Mouse (Mus musculus): ENCODE measurements around the gene Ikzf4.
"Not testable (repeated sequence)": the region's sequence is repeated elsewhere in the genome, so short reads cannot be mapped to it uniquely, and the experiment has no call there.

Ikzf4 gene

DNA sequence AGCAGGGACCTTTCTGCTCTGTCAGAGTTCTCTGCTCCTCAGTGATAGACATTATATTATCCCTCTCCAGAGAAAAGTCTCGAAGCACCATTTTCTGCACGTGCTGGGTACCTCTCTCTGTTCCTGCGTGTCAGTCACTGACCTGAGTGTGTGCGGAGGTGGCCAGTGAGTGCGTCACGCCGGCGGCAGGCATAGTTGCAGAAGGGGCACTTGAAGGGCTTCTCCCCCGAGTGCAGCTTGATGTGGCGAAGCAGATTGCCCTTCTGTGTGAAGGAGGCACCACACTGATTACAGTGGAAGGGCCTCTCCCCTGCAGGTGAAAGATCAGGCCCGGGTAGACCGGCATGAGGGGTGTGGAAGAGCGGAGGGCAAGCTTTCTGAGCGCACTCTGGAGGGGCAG is 5.8 kb downstream of the Ikzf4 start:
- in situ Hi-C loops (cut with MboI): no loop called here

DNA sequence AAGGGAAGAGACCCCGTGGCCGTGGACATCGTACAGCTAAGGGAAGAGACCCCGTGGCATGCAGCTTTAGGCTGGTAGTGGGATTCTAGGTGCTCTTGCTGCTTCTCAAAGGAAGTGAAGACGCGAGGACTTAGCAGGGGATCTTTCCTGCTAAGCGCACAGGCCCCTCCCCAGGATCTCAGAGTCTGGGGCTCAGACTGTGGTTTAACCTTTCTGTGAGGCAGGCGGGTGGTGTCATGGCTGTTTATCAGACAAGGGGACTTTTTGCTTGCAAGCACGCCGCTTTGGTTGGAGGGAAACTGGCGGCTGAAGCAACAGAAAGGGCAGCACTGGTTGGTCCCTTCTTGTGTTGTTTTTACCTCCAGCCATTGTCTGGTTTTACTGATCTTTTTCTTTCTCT is 8.8 kb downstream of the Ikzf4 start:
- in situ Hi-C loops (cut with MboI): no loop called here

DNA sequence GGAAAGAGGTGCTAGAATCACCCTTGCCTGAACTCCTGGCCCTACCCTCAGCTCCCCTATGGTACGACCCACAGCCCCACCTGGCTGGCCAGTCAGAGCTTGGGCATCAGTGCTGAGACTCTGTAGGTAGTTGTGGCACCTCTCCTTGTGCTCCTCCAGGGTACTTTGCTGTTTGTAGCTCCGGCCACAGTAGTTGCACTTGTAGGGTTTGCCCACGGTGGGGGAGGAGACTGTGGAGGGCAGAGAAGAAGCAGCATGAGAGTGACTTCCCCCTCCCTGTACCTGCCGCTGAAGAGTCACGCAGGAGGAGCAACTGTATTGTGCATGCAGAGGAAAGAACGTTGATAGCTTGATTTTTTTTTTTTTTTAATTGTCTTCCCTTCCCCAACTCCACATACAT is 9.2 kb downstream of the Ikzf4 start:
- in situ Hi-C loops (cut with MboI): no loop called here

DNA sequence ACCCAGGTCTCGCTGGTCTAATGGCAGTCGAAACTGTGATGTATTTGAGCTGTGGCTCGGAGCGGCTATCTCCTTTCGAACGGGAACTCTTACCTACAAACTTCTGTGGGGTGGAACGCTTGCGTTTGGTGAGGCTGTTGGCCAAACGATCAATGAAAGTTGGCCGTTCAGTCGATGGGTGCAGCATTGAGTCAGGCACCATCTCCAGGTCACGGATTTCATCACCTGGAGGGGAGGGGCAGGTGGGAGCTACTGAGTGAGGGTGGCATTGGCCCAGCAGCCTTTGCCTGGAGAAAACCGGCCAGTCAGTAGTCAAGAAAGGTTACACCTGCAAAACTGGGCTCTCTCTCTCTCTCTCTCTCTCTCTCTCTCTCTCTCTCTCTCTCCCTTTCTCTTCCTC is 10.1 kb downstream of the Ikzf4 start:
- in situ Hi-C loops (cut with MboI): no loop called here

DNA sequence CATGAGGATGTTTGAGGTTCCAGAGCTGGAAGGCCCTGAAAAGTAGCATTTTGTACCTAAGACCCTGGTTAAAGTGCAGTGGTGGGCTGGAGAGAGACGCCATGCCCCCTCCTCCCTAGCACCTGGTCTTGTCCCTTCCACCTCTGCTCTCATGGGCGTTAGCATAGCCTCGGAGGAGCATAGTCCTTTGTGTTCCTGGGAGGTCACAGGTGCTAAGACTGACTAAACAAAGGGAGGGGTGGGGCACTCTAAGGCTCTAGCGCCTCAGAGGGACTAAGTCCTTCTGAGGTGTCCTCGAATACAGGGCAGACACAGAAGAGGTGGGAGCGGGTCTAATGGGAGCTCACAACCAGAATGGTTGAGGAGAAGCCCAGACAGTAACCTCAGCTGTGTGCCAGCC is 14.2 kb downstream of the Ikzf4 start:
- in situ Hi-C loops (cut with MboI): no loop called here

DNA sequence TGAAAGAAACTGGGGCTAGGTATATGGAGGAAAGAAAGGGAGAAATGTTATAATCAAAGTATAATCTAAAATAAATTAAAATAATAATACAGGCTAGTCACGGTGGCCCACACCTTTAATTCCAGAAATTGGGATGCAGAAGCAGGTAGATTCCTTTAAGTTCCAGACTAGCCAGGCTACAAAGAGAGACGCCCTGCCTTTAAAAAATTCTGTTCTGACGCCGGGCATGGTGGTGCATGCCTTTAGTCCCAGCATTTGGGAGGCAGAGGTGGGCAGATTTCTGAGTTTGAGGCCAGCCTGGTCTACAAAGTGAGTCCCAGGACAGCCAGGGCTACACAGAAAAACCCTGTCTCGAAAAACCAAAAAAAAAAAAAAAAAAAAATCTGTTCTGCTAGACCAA is 15.5 kb downstream of the Ikzf4 start:
- in situ Hi-C loops (cut with MboI): not testable (repeated sequence)

DNA sequence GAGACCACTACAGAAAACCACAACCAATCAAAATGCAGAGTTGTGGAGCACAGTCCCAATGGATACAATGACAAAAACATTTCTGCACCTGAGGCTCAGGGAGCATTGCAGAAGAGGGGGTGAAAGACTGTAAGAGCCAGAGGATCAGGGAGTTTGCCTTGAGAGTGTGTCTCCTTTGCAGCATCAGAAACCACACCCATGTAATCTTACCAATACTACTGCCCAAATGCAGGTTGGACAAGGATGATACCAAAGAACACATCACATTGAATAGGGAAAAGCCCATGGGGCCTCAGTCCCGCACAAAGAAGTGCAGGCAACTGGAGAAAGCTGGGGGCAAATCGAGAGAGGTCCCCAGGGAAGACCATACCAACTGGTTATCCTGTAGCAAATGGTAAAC is 16.0 kb downstream of the Ikzf4 start:
- in situ Hi-C loops (cut with MboI): no loop called here

DNA sequence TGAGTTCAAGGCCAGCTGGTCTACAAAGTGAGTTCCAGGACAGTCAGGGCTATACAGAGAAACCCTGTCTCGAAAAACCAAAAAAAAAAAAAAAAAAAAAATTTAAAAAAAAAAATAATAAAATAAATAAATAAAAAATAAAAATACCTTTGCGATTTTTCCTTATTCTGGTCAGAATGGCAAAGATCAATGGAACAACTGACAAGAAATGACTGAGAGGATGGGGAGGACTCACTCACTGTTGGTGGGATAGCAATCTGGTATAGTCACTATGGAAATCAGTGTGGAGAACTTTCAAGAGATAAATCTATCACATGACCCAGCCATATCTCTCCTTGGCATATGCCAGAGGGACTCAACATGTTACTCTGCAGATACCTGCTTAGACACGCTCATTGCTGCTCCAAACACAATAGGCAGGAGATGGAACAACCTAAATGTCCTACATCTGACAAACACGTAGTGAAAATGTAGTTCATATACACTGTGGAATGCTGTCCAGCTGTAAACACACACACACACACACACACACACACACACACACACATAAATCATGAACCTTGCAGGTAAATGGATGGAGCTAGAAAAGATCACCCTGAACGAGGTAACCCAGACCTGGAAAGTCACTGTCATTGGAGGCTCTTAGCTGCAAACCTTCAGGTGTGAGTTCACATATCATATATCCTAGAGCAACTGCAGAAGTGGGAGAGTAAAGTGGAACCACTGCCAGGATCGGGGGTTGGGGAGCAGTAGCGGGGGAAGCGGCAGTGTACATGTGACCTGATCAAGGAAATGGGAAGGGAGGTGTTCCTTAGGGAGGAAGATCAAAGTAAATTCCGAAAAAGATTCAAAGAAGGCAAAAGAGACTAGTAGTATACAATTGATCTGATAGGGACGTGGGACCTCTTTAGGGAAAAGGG is 18.1 kb downstream of the Ikzf4 start:
- in situ Hi-C loops (cut with MboI): no loop called here

DNA sequence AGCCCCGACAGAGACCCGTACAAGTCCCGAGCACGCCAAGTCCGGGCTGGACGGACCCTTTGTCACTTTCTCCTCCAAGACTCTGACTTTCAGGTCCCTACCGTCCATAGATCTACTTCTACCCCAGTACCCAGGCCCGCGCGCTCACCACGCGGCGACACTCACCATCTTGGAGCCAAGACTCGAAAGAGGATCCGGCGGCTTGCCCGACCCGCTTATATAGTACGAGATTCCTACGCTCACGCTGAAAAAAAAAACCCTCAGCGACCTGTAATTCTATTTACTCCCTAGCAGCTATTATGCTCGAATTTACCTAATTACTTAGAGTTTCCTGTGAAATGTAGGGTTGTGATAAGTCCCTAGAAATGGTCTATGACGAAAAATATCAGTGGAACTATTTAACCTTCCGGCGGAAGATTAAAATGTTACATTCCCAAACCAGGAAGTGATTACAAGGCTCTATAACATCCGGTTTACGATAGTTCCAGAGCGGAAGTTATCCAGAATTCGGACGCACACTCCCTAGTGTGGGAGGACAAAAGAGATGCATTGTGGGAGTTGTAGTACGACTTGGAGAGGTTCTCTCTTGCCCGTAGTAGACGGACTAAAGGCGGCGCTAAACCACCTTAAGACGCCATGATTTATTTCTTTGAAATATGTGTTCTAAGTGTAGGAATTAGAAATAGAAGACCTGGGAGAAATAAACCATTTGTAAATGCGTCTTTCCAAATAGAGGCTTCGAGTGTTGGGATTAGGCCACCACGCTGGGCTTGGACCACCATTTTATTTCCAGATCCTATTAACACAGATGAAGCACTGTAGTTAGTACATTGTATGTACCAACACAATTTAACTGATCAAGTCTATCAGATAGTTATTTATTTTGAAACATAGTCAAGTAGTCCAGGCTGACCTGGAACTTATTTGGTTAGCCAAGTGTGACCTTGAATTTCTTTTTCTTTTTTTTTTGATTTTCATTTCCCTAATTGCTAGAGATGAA is 19.2 kb downstream of the Ikzf4 start, which contains the start of gene Rps26:
Gene Rps26 (minus strand): TSS at position 437 of the 1,000 bp plus-strand sequence.
- in situ Hi-C loops (cut with MboI): no loop called here

DNA sequence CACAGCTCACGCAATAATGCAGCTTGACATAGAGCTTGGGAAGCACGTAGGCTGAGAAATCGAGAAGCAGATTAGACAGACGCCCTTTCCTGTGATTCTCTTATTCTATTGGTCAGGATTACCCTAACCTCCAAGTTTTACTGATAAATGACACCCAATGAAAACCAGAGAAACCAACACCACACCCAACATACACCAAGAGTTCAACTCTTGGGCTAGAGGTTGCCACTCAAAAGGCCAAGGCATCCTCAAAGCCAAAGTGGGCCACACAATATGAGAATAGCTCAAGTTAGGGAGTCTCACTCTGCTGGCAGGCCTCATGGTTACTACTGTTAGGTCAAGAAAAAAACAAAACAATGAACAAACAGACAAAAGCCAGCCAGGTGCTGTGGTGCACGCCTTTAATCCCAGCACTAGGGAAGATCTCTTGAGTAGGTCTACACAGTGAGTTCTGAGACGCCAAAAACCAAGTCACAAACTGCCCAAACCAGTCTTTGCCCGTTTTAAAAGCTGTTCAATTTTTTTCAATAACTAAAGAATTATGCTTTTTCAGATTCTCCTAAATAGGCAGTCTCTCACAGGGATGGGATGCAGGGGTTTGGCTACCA is 20.4 kb downstream of the Ikzf4 start:
- in situ Hi-C loops (cut with MboI): no loop called here

DNA sequence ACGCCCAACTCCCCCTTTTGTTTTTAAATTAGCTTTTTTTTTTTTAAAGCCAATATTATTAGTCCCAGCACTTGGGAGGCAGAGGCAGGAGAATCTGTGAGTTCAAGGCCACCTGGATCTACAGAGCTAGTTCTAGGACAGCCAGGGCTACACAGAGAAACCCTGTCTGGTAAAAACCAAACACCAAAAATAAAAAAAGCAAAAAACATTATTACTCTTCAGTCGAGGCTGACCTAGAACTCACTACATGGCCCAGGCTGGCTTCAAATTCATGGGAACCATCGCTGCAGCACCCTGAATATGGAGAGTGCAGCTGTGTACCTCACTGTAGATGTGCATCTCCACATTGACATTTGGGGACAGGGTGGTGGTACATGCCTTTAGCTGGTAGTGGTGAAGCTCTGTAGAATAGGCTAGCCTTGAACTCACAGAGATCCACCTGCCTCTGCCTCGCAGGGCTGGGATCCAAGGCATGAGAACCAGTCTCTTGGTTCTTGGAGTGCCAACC is 22.6 kb downstream of the Ikzf4 start:
- in situ Hi-C loops (cut with MboI): not testable (repeated sequence)

DNA sequence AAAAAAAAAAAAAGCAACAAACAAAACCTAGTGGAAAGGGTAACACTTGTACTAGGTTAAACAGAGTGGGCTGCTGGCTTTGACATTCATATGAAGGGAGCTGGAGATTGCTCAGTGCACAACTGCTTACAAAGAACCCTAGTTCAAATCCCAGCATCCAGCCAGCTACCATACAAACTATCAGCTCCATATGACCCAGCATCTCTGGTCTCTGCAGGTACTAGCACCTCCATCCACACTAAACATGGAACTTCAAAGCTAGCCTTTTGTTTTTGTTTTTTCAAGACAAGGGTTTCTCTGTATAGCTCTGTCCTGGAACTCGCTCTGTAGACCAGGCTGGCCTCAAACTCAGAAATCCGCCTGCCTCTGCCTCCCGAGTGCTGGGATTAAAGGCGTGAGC is 23.1 kb downstream of the Ikzf4 start:
- in situ Hi-C loops (cut with MboI): no loop called here

DNA sequence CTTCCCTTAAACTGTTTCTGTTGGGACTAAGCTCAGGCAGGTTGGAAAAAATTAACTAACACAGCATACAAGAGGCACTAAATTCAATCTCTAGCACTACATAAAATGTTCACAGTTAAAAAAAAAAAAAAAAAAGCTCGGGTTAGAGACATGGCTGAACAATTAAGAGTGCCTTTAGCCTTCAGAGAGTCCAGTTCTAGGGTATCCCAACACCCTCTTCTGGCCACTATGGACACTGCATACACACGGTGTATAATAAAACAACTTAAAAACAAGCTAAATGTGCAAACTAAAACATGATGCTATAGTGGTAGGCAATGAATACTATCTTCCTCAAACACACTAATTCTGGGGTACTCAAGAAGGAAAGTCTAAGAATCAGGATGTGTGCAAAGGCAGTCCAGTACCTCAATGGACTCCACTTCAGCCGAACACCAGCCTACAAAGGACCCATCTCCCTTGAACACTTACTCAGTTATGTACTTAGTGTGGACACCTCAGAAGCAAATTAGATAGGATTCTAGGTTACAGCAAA is 23.7 kb downstream of the Ikzf4 start:
- in situ Hi-C loops (cut with MboI): no loop called here

DNA sequence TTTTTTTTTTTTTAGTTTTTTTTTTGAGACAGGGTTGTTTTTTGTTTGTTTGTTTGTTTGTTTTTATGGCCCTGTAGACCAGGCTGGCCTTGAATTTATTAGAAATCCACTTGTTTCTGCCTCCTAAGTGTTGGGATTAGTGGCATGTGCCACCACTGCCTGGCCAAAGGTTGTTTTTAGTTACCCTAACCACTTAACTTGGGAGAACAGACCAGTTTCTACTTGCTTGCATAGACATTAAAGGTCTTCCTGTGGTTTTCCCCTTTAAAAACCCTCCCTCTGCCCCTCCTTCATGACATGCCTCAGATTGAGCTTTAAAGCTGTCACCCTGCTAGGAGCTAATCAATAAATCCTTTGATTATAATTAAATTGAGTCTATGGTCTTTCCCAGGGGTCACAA is 25.6 kb downstream of the Ikzf4 start:
- in situ Hi-C loops (cut with MboI): no loop called here

DNA sequence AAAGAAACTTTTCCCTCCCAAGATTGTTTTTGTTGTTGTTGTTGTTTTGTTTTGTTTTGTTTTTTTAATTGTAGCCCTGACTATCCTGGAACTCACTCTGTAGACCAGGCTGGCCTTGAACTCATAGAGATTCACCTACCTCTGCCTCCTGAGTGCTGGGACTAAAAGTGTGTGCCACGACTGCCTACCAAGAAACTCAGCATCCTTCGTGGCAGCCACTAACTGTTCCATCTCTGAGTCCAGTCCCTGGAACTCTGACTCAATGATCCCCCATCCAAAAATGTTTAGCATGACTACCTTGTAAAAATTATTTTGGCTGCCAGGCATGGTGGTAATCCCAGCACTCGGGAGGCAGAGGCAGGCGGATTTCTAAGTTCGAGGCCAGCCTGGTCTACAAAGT is 26.6 kb downstream of the Ikzf4 start:
- in situ Hi-C loops (cut with MboI): not testable (repeated sequence)

DNA sequence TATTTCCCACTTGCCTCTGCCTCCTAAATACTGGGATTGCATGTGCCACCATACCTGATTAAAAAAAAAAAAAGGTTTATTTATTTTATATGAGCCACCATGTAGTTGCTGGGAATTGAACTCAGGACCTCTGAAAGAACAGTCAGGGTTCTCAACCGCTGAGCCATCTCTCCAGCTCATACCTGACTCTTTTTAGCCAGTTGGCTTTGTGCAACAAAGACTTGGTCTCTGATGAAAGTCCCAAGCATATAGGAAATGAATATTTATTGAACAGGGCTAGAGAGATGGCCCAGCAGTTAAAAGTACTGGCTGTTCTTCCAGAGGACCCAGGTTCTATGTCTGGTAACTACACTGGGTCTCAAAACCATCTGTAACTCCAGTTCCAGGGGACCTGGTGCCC is 27.2 kb downstream of the Ikzf4 start:
- in situ Hi-C loops (cut with MboI): no loop called here

DNA sequence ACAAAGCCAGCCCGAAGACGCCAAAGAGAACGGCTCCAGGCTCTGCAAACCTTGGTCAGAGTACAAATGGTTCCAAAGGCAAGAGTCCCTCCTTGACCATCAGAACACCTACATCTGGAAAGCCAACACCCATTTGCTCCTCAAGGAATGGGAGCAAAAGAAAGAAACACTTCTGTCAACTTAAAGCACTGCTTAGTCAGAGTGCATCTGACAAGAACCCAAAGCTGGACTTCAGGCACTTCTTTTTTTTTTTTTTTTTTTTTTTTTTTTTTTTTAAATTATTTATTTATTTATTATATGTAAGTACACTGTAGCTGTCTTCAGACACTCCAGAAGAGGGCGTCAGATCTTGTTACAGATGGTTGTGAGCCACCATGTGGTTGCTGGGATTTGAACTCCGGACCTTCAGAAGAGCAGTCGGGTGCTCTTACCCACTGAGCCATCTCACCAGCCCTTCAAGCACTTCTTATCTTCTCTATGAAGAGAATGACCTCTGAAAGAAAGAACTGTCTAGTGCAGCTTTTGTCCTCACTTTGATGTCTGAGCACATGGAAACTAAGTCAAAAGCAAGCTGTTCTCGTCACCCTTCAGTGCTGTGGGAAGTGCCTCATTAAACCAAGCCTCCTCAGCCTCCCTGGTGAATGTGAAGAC is 29.9 kb downstream of the Ikzf4 start:
- in situ Hi-C loops (cut with MboI): not testable (repeated sequence)

DNA sequence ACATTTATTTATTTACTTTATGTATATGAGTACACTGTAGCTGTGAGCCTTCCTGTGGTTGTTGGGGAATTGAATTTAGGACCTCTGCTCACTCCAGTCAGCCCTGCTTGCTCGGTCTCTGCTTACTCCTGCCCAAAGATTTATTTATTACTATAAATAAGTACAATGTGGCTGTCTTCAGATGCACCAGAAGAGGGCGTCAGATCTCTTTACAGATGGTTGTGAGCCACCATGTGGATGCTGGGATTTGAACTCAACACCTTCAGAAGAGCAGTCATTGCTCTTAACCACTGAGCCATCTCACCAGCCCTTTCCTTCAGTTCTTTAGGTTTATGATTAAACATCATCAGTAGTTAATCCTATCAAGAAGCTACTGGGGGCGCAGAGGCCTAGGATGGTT is 30.9 kb downstream of the Ikzf4 start:
- in situ Hi-C loops (cut with MboI): no loop called here

DNA sequence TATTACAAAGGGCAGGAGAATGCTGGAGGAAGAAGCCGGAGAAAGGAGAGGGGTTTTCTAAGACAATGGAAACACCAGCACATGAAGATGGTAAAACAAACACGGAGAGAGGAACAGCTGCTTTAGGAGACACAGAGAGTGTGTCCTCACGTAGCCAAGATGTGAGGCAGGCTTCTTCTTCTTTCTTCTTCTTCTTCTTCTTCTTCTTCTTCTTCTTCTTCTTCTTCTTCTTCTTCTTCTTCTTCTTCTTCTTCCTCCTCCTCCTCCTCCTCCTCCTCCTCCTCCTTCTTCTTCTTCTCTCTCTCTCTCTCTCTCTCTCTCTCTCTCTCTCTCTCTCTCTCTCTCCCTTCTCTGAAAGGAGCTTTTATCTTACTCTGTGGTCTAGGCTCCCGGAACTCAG is 32.0 kb downstream of the Ikzf4 start:
- in situ Hi-C loops (cut with MboI): not testable (repeated sequence)

DNA sequence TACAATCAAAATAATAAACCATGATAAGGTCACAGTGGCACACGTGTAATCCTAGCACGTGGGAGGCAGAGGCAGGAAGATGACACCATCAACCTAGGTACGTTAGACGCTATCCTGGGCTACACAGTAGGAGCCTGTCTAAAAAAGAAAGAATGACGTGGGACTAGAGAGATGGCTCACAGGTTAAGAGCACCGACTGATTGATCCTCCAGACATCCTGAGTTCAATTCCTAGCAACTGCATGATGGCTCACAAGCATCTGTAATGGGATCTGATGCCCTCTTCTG is 32.7 kb downstream of the Ikzf4 start:
- in situ Hi-C loops (cut with MboI): no loop called here

DNA sequence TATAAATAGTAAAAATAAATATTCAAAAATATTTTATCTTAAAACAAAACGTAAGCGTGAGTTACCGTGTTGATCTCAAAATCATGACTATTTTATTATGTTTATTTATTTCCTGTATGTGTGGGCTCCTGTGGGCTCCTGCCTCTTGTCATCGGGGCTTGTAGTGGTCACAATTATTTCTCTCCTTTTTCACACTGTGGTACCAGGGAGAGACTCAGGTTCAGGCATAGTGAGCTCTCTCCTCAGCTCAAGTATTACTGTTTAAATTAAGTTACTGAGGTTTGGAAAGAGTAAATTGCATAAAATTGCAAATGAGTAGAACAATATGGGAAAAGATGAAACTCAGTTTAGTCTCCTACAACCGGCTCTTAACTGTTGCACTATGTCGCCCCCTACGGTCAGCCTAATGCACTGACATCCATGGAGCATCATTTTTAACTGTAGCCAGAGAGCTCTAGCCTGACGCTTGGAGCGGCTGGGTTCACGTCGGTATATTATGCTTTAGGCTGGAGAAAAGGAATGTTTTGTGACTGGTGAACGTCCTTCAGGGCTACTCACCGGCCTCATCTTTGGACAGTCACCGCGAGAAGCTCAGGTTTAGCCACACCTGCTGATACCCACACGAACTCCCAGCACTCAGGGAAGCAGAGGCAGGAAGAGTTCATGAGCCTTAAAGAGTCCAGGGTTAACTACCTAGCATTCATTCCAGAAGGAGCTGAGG is 33.2 kb downstream of the Ikzf4 start:
- in situ Hi-C loops (cut with MboI): no loop called here
